Mouse (Mus musculus) layer of hippocampus, adult 8-10 months (tissue): ENCODE measurements at regions not wholly inside any gene's neighbourhood (a gene's known extent, or its start where the extent isn't known, plus 50 kb on each side); places are given as distances from the start of the nearest gene placed in this dataset.

Experiments used
- DNase-seq, 2 experiments: peaks; one replicate each; pipeline ENCODE4 v3.0.0; 2022; ENCODE audit warnings: low spot score in 2 of 2

DNA sequence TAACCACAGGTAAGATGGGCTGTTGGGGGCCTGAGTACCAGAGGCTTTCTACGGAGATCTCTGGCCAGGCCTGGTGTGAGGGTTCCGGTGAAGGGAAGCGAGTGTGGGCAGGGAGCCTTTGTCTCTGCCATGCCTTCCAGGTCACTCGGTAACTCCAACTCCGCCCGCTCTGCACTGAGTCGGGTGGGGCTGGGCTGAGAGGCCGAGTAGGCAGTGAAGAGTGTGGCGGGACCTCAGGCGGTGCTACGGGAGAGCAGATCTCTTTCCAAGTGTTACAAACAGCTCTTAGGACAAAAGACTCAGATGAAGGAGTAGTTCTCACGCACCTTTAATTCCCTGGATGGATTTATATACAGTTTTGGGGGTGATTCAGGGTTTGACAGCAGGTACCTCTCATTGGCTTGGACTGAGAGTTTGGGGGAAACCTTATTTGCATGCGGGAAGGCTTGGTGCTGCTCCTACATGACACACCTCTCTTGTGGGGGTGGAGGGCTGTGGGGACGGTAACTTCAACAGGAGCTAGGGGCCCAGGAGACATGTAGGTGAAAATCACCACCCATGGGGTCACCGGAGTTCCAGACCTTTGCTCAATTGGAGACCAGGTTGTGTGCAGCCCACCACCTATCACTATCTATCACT is 54.7 kb upstream of the Ralgps2 start:
- no peak for DNase-seq

DNA sequence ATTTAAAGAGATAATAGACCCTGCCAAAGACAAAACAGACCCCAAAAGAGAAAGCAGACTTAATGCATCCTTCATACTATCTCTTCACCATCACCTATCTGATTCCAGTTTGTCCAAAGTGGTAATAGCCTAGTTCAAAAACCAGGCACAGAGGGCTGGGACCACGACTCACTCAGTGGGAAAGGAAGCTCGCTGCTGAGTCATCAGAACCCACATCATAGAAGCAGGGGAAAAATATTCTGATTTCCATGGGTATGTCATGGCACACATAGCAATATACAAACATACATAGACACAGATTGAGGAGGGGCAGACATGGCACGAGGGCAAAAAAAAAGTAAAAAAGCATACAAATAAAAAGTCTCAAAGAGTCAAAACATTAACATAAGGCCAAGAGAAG is 53.7 kb upstream of the Ralgps2 start:
- DNase-seq, result no peak

DNA sequence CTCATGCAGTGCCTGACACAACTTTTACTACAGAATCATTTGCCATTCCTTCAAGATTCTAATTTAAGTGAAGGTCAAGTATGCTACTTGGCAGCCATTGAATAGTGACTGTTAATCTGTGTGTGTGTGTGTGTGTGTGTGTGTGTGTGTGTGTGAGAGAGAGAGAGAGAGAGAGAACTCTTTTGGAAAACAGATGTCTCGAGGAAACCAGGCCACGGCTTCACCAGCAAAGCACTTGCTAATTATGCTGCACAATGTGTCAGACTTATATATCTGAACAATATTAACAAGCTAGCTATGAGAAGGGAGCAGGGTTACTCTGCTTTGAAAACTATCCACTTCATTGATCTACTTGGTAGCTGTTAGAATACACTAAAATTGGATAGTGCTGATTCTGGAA is 53.1 kb upstream of the Ralgps2 start:
- DNase-seq, result no peak

DNA sequence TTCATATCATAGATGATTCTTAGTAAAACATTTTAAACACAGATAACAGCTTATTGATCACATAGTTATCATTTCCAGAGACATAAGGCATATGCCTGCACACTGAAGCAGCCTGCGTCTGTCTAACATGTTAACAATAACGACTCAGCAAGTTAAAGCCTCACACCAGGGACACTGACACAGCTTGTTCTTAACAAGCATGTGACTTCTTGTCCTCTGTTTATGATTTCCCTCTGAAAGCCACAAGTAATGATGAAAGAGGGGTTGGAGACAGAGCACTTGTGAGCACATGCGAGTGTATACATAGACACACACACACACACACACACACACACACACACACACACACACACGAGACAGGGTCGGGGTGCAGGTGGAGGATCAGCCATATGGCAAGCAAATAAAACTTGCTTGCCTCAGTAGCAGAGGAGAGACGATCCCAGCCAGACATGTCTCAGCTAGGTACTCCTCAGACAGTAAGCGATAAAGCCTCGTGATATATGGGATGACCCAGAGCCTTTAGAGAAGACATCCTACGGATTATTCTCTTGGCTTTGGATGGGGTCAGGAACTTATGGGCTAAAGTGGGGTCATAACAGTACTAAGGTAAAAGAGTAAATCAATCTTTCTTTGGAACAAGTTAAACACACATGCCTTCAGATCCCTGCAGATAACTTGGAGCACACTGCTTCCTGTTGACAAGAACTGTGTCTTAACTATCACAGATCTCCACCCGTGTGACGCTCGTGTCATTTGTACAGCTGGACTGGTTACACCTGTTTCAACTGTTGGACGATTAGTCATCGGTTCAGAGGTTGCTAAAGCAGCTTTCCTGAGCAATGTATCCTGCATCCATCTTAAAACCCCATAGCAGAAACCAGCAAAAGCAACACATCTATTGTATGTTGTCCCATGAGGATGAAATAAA is 51.4 kb upstream of the Ralgps2 start:
- DNase-seq, result no peak

DNA sequence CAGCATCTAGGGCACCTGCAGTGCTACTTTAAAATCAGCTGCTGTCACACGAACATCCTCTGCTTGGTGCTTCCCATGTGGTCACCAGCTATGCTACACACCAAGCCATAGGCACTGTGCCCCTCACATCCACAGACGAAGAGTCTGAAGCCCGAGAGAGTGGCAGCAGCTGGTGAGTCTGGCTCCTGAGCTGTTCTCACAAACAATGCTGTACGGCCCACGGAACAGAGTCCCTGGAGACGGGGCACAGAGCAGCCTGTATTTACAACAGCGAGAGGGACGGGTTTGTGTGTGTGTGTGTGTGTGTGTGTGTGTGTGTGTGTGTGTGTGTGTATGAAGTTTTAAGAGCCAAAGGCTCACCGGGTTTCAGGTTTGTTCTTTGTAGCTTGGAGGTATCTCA is 50.7 kb upstream of the Ralgps2 start:
- peak; percentile 57 to 73 for DNase-seq

DNA sequence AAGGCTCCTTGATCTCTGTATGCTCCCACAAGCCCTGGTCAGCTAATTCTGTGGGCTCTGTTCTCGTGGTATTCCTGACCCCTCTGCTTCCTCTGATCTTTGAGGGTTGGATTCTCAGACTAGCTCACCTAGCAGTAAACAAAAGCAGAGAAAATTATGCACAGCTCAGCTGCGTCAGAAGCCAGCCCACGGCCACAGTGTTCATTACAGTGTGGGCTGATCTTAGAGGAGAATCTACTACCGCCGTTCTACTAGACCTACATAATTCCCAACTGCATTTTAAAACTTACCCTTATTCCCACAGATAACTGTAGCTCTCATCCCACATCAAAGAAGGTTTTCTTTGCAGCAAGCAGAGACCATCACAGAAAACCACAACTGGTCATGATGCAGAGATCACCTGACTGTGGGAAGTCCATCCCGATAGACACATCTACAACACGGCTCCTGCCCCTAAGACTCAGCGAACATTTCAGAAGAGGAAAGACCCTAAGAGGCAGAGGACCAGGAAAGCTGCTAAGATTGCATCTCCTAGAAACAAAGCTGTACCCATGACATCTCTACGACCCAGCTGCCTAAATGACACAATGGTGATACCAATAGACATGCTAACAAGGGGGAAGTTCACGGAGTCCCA is 49.8 kb upstream of the Ralgps2 start:
- no peak for DNase-seq
